Mouse (Mus musculus): ENCODE data around the gene Fbxl21. TPM values are rescaled to one million over a fixed set of nuclear protein-coding genes. Genes with fewer than 3 reads are reported as not detected.

Fbxl21 gene
- polyA plus RNA-seq, 1 experiment from 2014 or later, result 2.9 TPM

DNA sequence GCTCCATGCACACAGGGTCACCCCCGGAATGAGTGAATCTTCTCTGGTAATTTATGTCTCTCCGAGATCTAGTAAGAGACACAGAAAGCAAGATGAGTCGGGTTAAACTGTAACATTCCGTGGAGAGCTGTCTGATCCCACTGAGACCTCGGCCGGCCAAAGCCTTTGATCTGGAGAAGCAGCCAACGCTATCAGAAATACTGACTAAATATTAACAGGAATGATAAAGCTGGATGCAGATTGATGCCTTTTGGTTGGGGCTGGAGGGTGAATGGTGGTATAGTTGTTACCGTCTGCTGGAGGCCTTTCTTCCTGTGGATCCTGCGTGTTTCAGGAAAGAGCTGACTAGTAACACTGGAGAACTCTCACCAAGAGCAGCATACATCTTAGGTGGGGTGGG is 26.1 kb downstream of the Fbxl21 start, which contains the start of gene Lect2:
Gene Lect2, minus strand, starts transcription at position 102 of the 400 bp plus-strand sequence.
- H3K4me1 ChIP-seq (replicated peaks; ENCODE audit: control insufficient read depth, insufficient read depth, low read length), result no peaks in the 10 kb centered on the region
- H3K9ac ChIP-seq (replicated peaks; ENCODE audit: low read depth, low read length), result no peak within 1 kb of the TSS
- H3K4me2 ChIP-seq (ENCODE audit: low read length), result no peak within 1 kb of the TSS
- no peaks in the 10 kb centered on the region for H3K36me3 ChIP-seq (ENCODE audit: control insufficient read depth, insufficient read depth)
- H3K27ac ChIP-seq (ENCODE audit: low read length), result no peak within 1 kb of the TSS
- no peak within 1 kb of the TSS for H3K4me3 ChIP-seq (replicated peaks; ENCODE audit: low read length)
- no peaks in the 10 kb centered on the region for H3K9me3 ChIP-seq (ENCODE audit: control insufficient read depth, low read length)
- 88% methylated on average over 9 of the region's 9 CpGs for WGBS
- H3K27me3 ChIP-seq (replicated peaks; ENCODE audit: control insufficient read depth, insufficient read depth, low read length), result no peaks in the 10 kb centered on the region
- ATAC-seq, result no peak

GRCm38 (mm10) chr13:56549364-56549763 is 27.1 kb downstream of the Fbxl21 start:
- Histone ChIP-seq H3K4me2 (ENCODE audit: low read length) (no peak overlapping the region), H3K4me1 (replicated peaks; ENCODE audit: control insufficient read depth, insufficient read depth, low read length) (no peaks in the 10 kb centered on the region), H3K36me3 (ENCODE audit: control insufficient read depth, insufficient read depth) (no peaks in the 10 kb centered on the region), H3K27ac (ENCODE audit: low read length) (no peak overlapping the region), H3K9ac (replicated peaks; ENCODE audit: low read depth, low read length) (no peak overlapping the region), H3K9me3 (ENCODE audit: control insufficient read depth, low read length) (no peaks in the 10 kb centered on the region), H3K4me3 (replicated peaks; ENCODE audit: low read length) (no peak overlapping the region), H3K27me3 (replicated peaks; ENCODE audit: control insufficient read depth, insufficient read depth, low read length) (no peaks in the 10 kb centered on the region)
- 72% methylated on average over 4 of the region's 4 CpGs for WGBS
- no peak for ATAC-seq

DNA sequence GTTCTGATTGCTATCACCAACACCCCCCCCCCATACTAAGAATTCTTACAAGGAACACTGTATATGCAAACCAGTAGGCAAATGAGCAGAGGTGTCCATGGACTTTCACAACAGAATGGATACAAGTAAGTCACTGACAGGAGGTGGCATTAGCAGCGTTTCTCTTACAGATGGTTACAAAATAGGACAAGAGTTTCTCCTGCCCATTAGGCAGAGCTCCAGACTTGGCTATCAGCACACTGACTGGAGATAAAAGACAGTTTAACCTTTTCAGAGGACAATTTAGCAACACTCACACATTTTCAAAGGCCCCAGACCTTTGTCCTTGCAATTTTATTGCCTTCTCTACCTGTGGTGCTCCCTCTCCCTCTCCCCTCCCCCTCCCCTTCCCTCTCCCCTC is 28.3 kb downstream of the Fbxl21 start:
- no peak for ATAC-seq

GRCm38 (mm10) chr13:56551661-56552060 is 29.4 kb downstream of the Fbxl21 start:
- H3K36me3 ChIP-seq (ENCODE audit: control insufficient read depth, insufficient read depth), result no peaks in the 10 kb centered on the region
- no peak for ATAC-seq
- H3K4me1 ChIP-seq (replicated peaks; ENCODE audit: control insufficient read depth, insufficient read depth, low read length), result peaks cover 3% of the 10 kb centered on the region; the same call in 1 of the 2 replicates
- H3K27me3 ChIP-seq (replicated peaks; ENCODE audit: control insufficient read depth, insufficient read depth, low read length), result no peaks in the 10 kb centered on the region
- 81% methylated on average over 6 of the region's 6 CpGs for WGBS
- no peak overlapping the region for H3K27ac ChIP-seq (ENCODE audit: low read length)
- no peaks in the 10 kb centered on the region for H3K9me3 ChIP-seq (ENCODE audit: control insufficient read depth, low read length)
- H3K4me3 ChIP-seq (replicated peaks; ENCODE audit: low read length), result no peak overlapping the region
- H3K4me2 ChIP-seq (ENCODE audit: low read length), result no peak overlapping the region
- no peak overlapping the region for H3K9ac ChIP-seq (replicated peaks; ENCODE audit: low read depth, low read length)

More for the DNA sequence above, 28.3 kb downstream of the Fbxl21 start:
- H3K4me3 ChIP-seq (replicated peaks; ENCODE audit: low read length), result no peak overlapping the region
- H3K4me2 ChIP-seq (ENCODE audit: low read length), result no peak overlapping the region
- 22% methylated on average over 1 of the region's 1 CpGs for WGBS
- H3K27me3 ChIP-seq (replicated peaks; ENCODE audit: control insufficient read depth, insufficient read depth, low read length), result no peaks in the 10 kb centered on the region
- H3K9ac ChIP-seq (replicated peaks; ENCODE audit: low read depth, low read length), result no peak overlapping the region
- H3K4me1 ChIP-seq (replicated peaks; ENCODE audit: control insufficient read depth, insufficient read depth, low read length), result peaks cover 3% of the 10 kb centered on the region; the same call in 1 of the 2 replicates
- no peaks in the 10 kb centered on the region for H3K9me3 ChIP-seq (ENCODE audit: control insufficient read depth, low read length)
- H3K36me3 ChIP-seq (ENCODE audit: control insufficient read depth, insufficient read depth), result no peaks in the 10 kb centered on the region
- H3K27ac ChIP-seq (ENCODE audit: low read length), result no peak overlapping the region

GRCm38 (mm10) chr13:56553923-56554322 is 31.7 kb downstream of the Fbxl21 start:
- Histone ChIP-seq H3K4me1 (replicated peaks; ENCODE audit: control insufficient read depth, insufficient read depth, low read length) (peaks cover 3% of the 10 kb centered on the region; the same call in 1 of the 2 replicates), H3K27me3 (replicated peaks; ENCODE audit: control insufficient read depth, insufficient read depth, low read length) (no peaks in the 10 kb centered on the region), H3K27ac (ENCODE audit: low read length) (no peak overlapping the region), H3K9ac (replicated peaks; ENCODE audit: low read depth, low read length) (no peak overlapping the region), H3K36me3 (ENCODE audit: control insufficient read depth, insufficient read depth) (no peaks in the 10 kb centered on the region), H3K4me2 (ENCODE audit: low read length) (no peak overlapping the region), H3K9me3 (ENCODE audit: control insufficient read depth, low read length) (no peaks in the 10 kb centered on the region), H3K4me3 (replicated peaks; ENCODE audit: low read length) (no peak overlapping the region)
- WGBS, result 45% methylated on average over 2 of the region's 2 CpGs
- no peak for ATAC-seq

GRCm38 (mm10) chr13:56554409-56554808 is 32.1 kb downstream of the Fbxl21 start:
- H3K4me1 ChIP-seq (replicated peaks; ENCODE audit: control insufficient read depth, insufficient read depth, low read length), result peaks cover 3% of the 10 kb centered on the region; the same call in 1 of the 2 replicates
- 0% methylated on average over 2 of the region's 2 CpGs for WGBS
- peak; percentile 78 for ATAC-seq
- no peak overlapping the region for H3K4me3 ChIP-seq (replicated peaks; ENCODE audit: low read length)
- H3K27ac ChIP-seq (ENCODE audit: low read length), result no peak overlapping the region
- H3K4me2 ChIP-seq (ENCODE audit: low read length), result no peak overlapping the region
- no peaks in the 10 kb centered on the region for H3K27me3 ChIP-seq (replicated peaks; ENCODE audit: control insufficient read depth, insufficient read depth, low read length)
- H3K9ac ChIP-seq (replicated peaks; ENCODE audit: low read depth, low read length), result no peak overlapping the region
- no peaks in the 10 kb centered on the region for H3K9me3 ChIP-seq (ENCODE audit: control insufficient read depth, low read length)
- no peaks in the 10 kb centered on the region for H3K36me3 ChIP-seq (ENCODE audit: control insufficient read depth, insufficient read depth)

DNA sequence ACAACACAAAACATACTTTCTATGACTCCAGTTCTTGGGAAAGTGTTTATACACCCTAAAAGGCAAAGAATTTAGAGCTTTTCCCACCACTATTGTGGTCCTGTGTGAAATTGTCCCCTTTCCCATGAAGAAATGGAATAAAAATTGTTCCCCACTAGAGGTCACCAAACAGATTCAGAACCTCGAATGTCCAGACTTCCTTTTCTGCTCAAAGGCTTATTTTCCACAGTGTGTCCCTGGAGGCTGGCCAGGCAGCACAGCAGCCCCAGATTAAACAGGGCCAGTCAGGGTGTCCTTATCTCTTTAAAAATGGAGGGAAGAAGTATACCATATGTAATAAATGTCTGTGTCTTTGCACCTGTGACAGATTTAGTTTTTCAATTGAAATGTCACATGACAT is 33.7 kb downstream of the Fbxl21 start:
- Histone ChIP-seq H3K9ac (replicated peaks; ENCODE audit: low read depth, low read length) (no peak overlapping the region), H3K4me1 (replicated peaks; ENCODE audit: control insufficient read depth, insufficient read depth, low read length) (peaks cover 3% of the 10 kb centered on the region; the same call in 1 of the 2 replicates), H3K4me2 (ENCODE audit: low read length) (no peak overlapping the region), H3K9me3 (ENCODE audit: control insufficient read depth, low read length) (no peaks in the 10 kb centered on the region), H3K27me3 (replicated peaks; ENCODE audit: control insufficient read depth, insufficient read depth, low read length) (no peaks in the 10 kb centered on the region), H3K36me3 (ENCODE audit: control insufficient read depth, insufficient read depth) (no peaks in the 10 kb centered on the region), H3K4me3 (replicated peaks; ENCODE audit: low read length) (no peak overlapping the region), H3K27ac (ENCODE audit: low read length) (no peak overlapping the region)
- 3% methylated on average over 1 of the region's 1 CpGs for WGBS
- ATAC-seq, result no peak

DNA sequence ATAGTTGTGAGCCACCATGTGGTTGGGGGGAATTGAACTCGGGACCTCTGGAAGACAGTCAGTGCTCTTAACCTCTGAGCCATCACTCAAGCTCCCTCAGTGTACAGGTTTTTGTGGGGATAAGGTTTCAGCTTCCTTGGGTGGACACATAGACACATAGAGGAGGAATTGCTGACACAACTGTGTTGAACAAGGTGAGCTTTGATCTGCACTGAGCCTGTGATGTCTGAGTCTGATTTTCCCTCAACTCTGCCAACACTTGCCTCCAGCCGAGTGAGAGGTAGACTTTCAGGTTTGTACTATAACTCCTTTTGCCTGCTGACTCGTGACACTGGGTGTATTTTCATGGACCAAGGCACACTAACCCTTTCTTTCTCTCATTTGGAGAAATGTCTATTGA is 34.4 kb downstream of the Fbxl21 start:
- Histone ChIP-seq H3K27ac (ENCODE audit: low read length) (no peak overlapping the region), H3K4me1 (replicated peaks; ENCODE audit: control insufficient read depth, insufficient read depth, low read length) (peaks cover 3% of the 10 kb centered on the region; the same call in 1 of the 2 replicates), H3K27me3 (replicated peaks; ENCODE audit: control insufficient read depth, insufficient read depth, low read length) (no peaks in the 10 kb centered on the region), H3K4me2 (ENCODE audit: low read length) (no peak overlapping the region), H3K36me3 (ENCODE audit: control insufficient read depth, insufficient read depth) (no peaks in the 10 kb centered on the region), H3K9ac (replicated peaks; ENCODE audit: low read depth, low read length) (no peak overlapping the region), H3K4me3 (replicated peaks; ENCODE audit: low read length) (no peak overlapping the region), H3K9me3 (ENCODE audit: control insufficient read depth, low read length) (no peaks in the 10 kb centered on the region)
- 82% methylated on average over 3 of the region's 3 CpGs for WGBS
- no peak for ATAC-seq

- no peaks in the 10 kb centered on the region for H3K9me3 ChIP-seq (ENCODE audit: control insufficient read depth, low read length)
- WGBS, result 42% methylated on average over 3 of the region's 3 CpGs
- H3K27ac ChIP-seq (ENCODE audit: low read length), result no peak overlapping the region
- no peak overlapping the region for H3K4me3 ChIP-seq (replicated peaks; ENCODE audit: low read length)
- no peak overlapping the region for H3K4me2 ChIP-seq (ENCODE audit: low read length)
- no peaks in the 10 kb centered on the region for H3K27me3 ChIP-seq (replicated peaks; ENCODE audit: control insufficient read depth, insufficient read depth, low read length)
- no peak for ATAC-seq
- H3K9ac ChIP-seq (replicated peaks; ENCODE audit: low read depth, low read length), result no peak overlapping the region
- H3K4me1 ChIP-seq (replicated peaks; ENCODE audit: control insufficient read depth, insufficient read depth, low read length), result peaks cover 3% of the 10 kb centered on the region; the same call in 1 of the 2 replicates
- H3K36me3 ChIP-seq (ENCODE audit: control insufficient read depth, insufficient read depth), result no peaks in the 10 kb centered on the region
Observed at GRCm38 (mm10) chr13:56558811-56559210, 36.5 kb downstream of the Fbxl21 start.

- Histone ChIP-seq H3K4me3 (replicated peaks; ENCODE audit: low read length) (no peak overlapping the region), H3K9me3 (ENCODE audit: control insufficient read depth, low read length) (no peaks in the 10 kb centered on the region), H3K27ac (ENCODE audit: low read length) (no peak overlapping the region), H3K27me3 (replicated peaks; ENCODE audit: control insufficient read depth, insufficient read depth, low read length) (no peaks in the 10 kb centered on the region), H3K9ac (replicated peaks; ENCODE audit: low read depth, low read length) (no peak overlapping the region), H3K36me3 (ENCODE audit: control insufficient read depth, insufficient read depth) (no peaks in the 10 kb centered on the region), H3K4me2 (ENCODE audit: low read length) (no peak overlapping the region), H3K4me1 (replicated peaks; ENCODE audit: control insufficient read depth, insufficient read depth, low read length) (no peaks in the 10 kb centered on the region)
- 73% methylated on average over 6 of the region's 6 CpGs for WGBS
- ATAC-seq, result no peak
Observed at GRCm38 (mm10) chr13:56559841-56560370, 37.6 kb downstream of the Fbxl21 start.

All from forebrain, embryonic 16.5 days (tissue).